In genomic region chr4:82099970-82100368, GRCm38 (mm10) we compare ENCODE assay signal across 18 mouse cellular contexts.
"Had no signal": no experiment of that assay in that cellular context is flagged by ENCODE, and none has a peak within 500 bp of the region (broad histone marks: within the 10 kb centered on the region; RNA-seq: fewer than 3 reads in every experiment).

No protein-coding gene starts in this region.

- H3K27ac ChIP-seq: kidney, embryonic 15.5 days; liver, embryonic 14.5 days; macrophage; midbrain, embryonic 12.5 days; midbrain, embryonic 15.5 days; neural tube, embryonic 12.5 days; neural tube, embryonic 15.5 days had no signal

- H3K27me3 ChIP-seq: kidney, embryonic 15.5 days; midbrain, embryonic 12.5 days; midbrain, embryonic 15.5 days; neural tube, embryonic 12.5 days; neural tube, embryonic 15.5 days had no signal

- ATAC-seq: liver, postnatal 0 days; lung, postnatal 0 days; midbrain, embryonic 15.5 days had no signal

- H3K4me1 ChIP-seq: kidney, embryonic 15.5 days; midbrain, embryonic 12.5 days; midbrain, embryonic 15.5 days; neural tube, embryonic 12.5 days; neural tube, embryonic 15.5 days had no signal

- H3K36me3 ChIP-seq: kidney, embryonic 15.5 days; midbrain, embryonic 12.5 days; midbrain, embryonic 15.5 days; neural tube, embryonic 12.5 days; neural tube, embryonic 15.5 days had no signal

- H3K4me2 ChIP-seq: kidney, embryonic 15.5 days; lung, embryonic 14.5 days; midbrain, embryonic 12.5 days; midbrain, embryonic 15.5 days; neural tube, embryonic 12.5 days; neural tube, embryonic 15.5 days had no signal

- DNase-seq: kidney, adult 8-10 months; kidney, postnatal 10 days; kidney, postnatal 36 days; liver, postnatal 0 days; right cerebral cortex, adult 18-20 months; right cerebral cortex, postnatal 14 days; right cerebral cortex, postnatal 4 days; thymus, adult 18-20 months; thymus, postnatal 36 days had no signal

- H3K9me3 ChIP-seq: kidney, embryonic 15.5 days; midbrain, embryonic 12.5 days; midbrain, embryonic 15.5 days; neural tube, embryonic 12.5 days; neural tube, embryonic 15.5 days had no signal

- H3K4me3 ChIP-seq: kidney, embryonic 15.5 days; midbrain, embryonic 12.5 days; midbrain, embryonic 15.5 days; neural tube, embryonic 12.5 days; neural tube, embryonic 15.5 days had no signal

- H3K9ac ChIP-seq: kidney, embryonic 15.5 days; liver, embryonic 14.5 days; liver, postnatal 0 days; lung, embryonic 14.5 days; midbrain, embryonic 12.5 days; midbrain, embryonic 15.5 days; neural tube, embryonic 12.5 days; neural tube, embryonic 15.5 days had no signal
